35 mouse cellular contexts compared by ENCODE assay signal in genomic region chr10:115515503-115515902, GRCm38 (mm10). TPM values are rescaled to one million over a fixed set of nuclear protein-coding genes. Genes with fewer than 3 reads are reported as not detected.
DNase-seq lines count a peak whose midpoint lies in the region; ATAC-seq and TF ChIP-seq lines count a peak whose summit lies in the region.
"Had no signal": no experiment of that assay in that cellular context is flagged by ENCODE, and none has a peak within 500 bp of the region (broad histone marks: within the 10 kb centered on the region; RNA-seq: fewer than 3 reads in every experiment).

No protein-coding gene starts in this region.

- no peak for ATAC-seq in intestine, postnatal 0 days
- ATAC-seq: hindbrain, embryonic 16.5 days; intestine, embryonic 15.5 days; liver, embryonic 12.5 days; midbrain, embryonic 13.5 days had no signal

- no peaks in the 10 kb centered on the region for H3K27me3 ChIP-seq in intestine, postnatal 0 days (replicated peaks; ENCODE audit: control insufficient read depth, insufficient read depth, low read length)
- H3K27me3 ChIP-seq: CH12.LX; embryonic facial prominence, embryonic 12.5 days; intestine, embryonic 15.5 days; limb, embryonic 12.5 days; liver, embryonic 12.5 days; megakaryocyte, embryonic 14.5 days had no signal

- no peak overlapping the region for H3K27ac ChIP-seq in left cerebral cortex, adult 2 months
- H3K27ac ChIP-seq in intestine, postnatal 0 days (ENCODE audit: low read depth, low read length), result no peak overlapping the region
- H3K27ac ChIP-seq: embryonic facial prominence, embryonic 12.5 days; intestine, embryonic 15.5 days; limb, embryonic 12.5 days; liver, embryonic 12.5 days; midbrain, embryonic 13.5 days had no signal

- peak; percentile 2 for DNase-seq in left cerebral cortex, adult 11 months (ENCODE audit: low spot score)
- no peak for DNase-seq in left cerebral cortex, adult 2 months (ENCODE audit: extremely low spot score in 1 of 2, low spot score in 2 of 2)
- DNase-seq in frontal cortex, postnatal 36 days (ENCODE audit: low spot score in 2 of 2), result peak; percentile 14 to 22
- DNase-seq in layer of hippocampus, adult 8-10 months (ENCODE audit: low spot score in 2 of 2), result peak; percentile 66 to 70
- DNase-seq in left cerebral cortex, postnatal 25 days (ENCODE audit: low spot score in 2 of 2), result peak; percentile 4 to 58
- no peak for DNase-seq in gastrocnemius, adult 8-10 months (ENCODE audit: low spot score in 2 of 2)
- DNase-seq: adrenal gland, adult 2 months; B cell, adult 2 months; cerebellum, adult 2 months; cerebellum, postnatal 25 days; kidney, adult 9 months; kidney, postnatal 14 days; lung, adult 2 months; lung, postnatal 14 days; thymus, postnatal 25 days had no signal

- no peaks in the 10 kb centered on the region for H3K4me1 ChIP-seq in intestine, postnatal 0 days (replicated peaks; ENCODE audit: control insufficient read depth, insufficient read depth, low read length)
- H3K4me1 ChIP-seq: intestine, embryonic 15.5 days; liver, embryonic 12.5 days; megakaryocyte, embryonic 14.5 days had no signal

- no peak overlapping the region for H3K4me2 ChIP-seq in intestine, postnatal 0 days (replicated peaks; ENCODE audit: low read depth)
- H3K4me2 ChIP-seq: embryonic facial prominence, embryonic 12.5 days; heart, embryonic 11.5 days; intestine, embryonic 15.5 days; limb, embryonic 12.5 days; liver, embryonic 12.5 days; midbrain, embryonic 13.5 days had no signal

- 84% methylated on average over 7 of the region's 7 CpGs for WGBS in intestine, postnatal 0 days

- intact Hi-C loops in left cerebral cortex, adult 2 months (cut with DNase I), result no loop called here
- intact Hi-C loops in left cerebral cortex, postnatal 25 days (cut with DNase I), result no loop called here

- no peaks in the 10 kb centered on the region for H3K9me3 ChIP-seq in intestine, postnatal 0 days (ENCODE audit: control insufficient read depth)
- H3K9me3 ChIP-seq: embryonic facial prominence, embryonic 12.5 days; intestine, embryonic 15.5 days; limb, embryonic 12.5 days; liver, embryonic 12.5 days; megakaryocyte, embryonic 14.5 days; midbrain, embryonic 13.5 days had no signal

- TF ChIP-seq CTCF in left cerebral cortex, adult 2 months (IDR thresholded peaks at IDR 0.05), result no peak
- no peak for TF ChIP-seq CTCF in intestine, postnatal 0 days (IDR thresholded peaks at IDR 0.05; ENCODE audit: low read depth)

- no peak overlapping the region for H3K9ac ChIP-seq in intestine, postnatal 0 days (ENCODE audit: low read depth, low read length)
- H3K9ac ChIP-seq: embryonic facial prominence, embryonic 12.5 days; intestine, embryonic 15.5 days; limb, embryonic 12.5 days; liver, embryonic 12.5 days; midbrain, embryonic 13.5 days had no signal

- no peak overlapping the region for H3K4me3 ChIP-seq in left cerebral cortex, adult 2 months
- H3K4me3 ChIP-seq in intestine, postnatal 0 days (ENCODE audit: low read depth, low read length), result no peak overlapping the region
- H3K4me3 ChIP-seq: embryonic facial prominence, embryonic 12.5 days; intestine, embryonic 15.5 days; limb, embryonic 12.5 days; liver, embryonic 12.5 days; megakaryocyte, embryonic 14.5 days; midbrain, embryonic 13.5 days had no signal

- H3K36me3 ChIP-seq in intestine, postnatal 0 days (ENCODE audit: control insufficient read depth, insufficient read depth), result no peaks in the 10 kb centered on the region
- H3K36me3 ChIP-seq: embryonic facial prominence, embryonic 12.5 days; G1E; intestine, embryonic 15.5 days; limb, embryonic 12.5 days; liver, embryonic 12.5 days; midbrain, embryonic 13.5 days had no signal

RNA-seq across cellular contexts. Expression of gene A930009A15Rik, which starts 54.3 kb away (rescaled TPM):
- under 1 TPM in 1 of 2 experiments, not detected in 1; 0.70 TPM for total RNA-seq in left cerebral cortex, adult 2 months (2021)
- 1 to 10 TPM in 1 of 4 experiments, under 1 TPM in 2, not detected in 1; 0.38 to 1.3 (median 0.45) TPM for total RNA-seq in layer of hippocampus, adult 8-10 months (2022)
- total RNA-seq in left cerebral cortex, postnatal 25 days (2021), result under 1 TPM; 0.34 to 0.62 TPM
- not detected in 2 replicates for polyA plus RNA-seq in intestine, postnatal 0 days (2015; fragmentation: Nextera tagmentation; extraction: Ambion mirVana)
- total RNA-seq in gastrocnemius, adult 8-10 months (2022), result not detected
- total RNA-seq: adrenal gland, adult 2 months; adrenal gland, postnatal 4 days; CH12.LX; G1E; gastrocnemius, postnatal 4 days; hematopoietic stem cell, adult 5-6 weeks; left cerebral cortex, adult 18-20 months; monocyte, adult 5-6 weeks; neutrophil, adult 5-6 weeks had no signal
- polyA plus RNA-seq: adrenal gland, adult 2 months; forebrain, embryonic 11.5 days; G1E; heart, embryonic 11.5 days; heart, postnatal 0 days; intestine, embryonic 15.5 days; limb, embryonic 12.5 days; liver, embryonic 12.5 days; lung, adult 2 months; stomach, embryonic 14.5 days had no signal

Comparison
In these comparisons a context has a peak if more than half of its experiments do, and no peak if none do; other contexts are left out.
1. DNase-seq: peak in left cerebral cortex, adult 11 months (single experiment), frontal cortex, postnatal 36 days (2 of 2), layer of hippocampus, adult 8-10 months (2 of 2) and left cerebral cortex, postnatal 25 days (2 of 2); none in left cerebral cortex, adult 2 months (0 of 2) and gastrocnemius, adult 8-10 months (0 of 2).